Mouse (Mus musculus) small intestine, adult 2 months (tissue): Measurements from ENCODE around the gene Zfp426. TPM values are rescaled to one million over a fixed set of nuclear protein-coding genes. Genes with fewer than 3 reads are reported as not detected.

Source experiments
- H3K27ac ChIP-seq: fragments of 200-500 bp; 2 replicates; pipeline ENCODE4 v1.5.1; 2012; ENCODE audit warnings: low read depth, low read length, control low read depth, inconsistent platforms; ENCODE audit not compliant: insufficient read depth
- H3K27me3 ChIP-seq: fragments of 200-500 bp; 2 replicates; pipeline ENCODE4 v1.6.1; 2012; ENCODE audit warnings: mild to moderate bottlenecking, moderate library complexity, low read length, inconsistent platforms; ENCODE audit not compliant: control insufficient read depth, insufficient read depth
- H3K36me3 ChIP-seq: fragments of 200-500 bp; 2 replicates; pipeline ENCODE4 v1.6.1; 2012; ENCODE audit warnings: mild to moderate bottlenecking, low read length, control low read depth, inconsistent platforms; ENCODE audit not compliant: control insufficient read depth, insufficient read depth
- H3K4me1 ChIP-seq: fragments of 200-500 bp; 2 replicates; pipeline ENCODE4 v1.6.1; 2012; ENCODE audit warnings: low read length, inconsistent platforms, mixed read lengths; ENCODE audit not compliant: control insufficient read depth, insufficient read depth, insufficient read length
- H3K4me3 ChIP-seq: fragments of 200-500 bp; 2 replicates; pipeline ENCODE4 v1.5.1; 2012; ENCODE audit warnings: low read depth, mild to moderate bottlenecking, control low read depth, inconsistent platforms, low read length, moderate library complexity
- CTCF ChIP-seq: fragments of 200-500 bp; IDR thresholded peaks from 2 replicates; pipeline ENCODE4 v1.5.1; 2012; ENCODE audit warnings: low read depth, mild to moderate bottlenecking, control low read depth, inconsistent platforms, low read length, moderate library complexity, mixed read lengths; ENCODE audit not compliant: insufficient replicate concordance, insufficient read length; ENCODE audit errors: extremely low read depth
- POLR2A ChIP-seq: fragments of 200-500 bp; IDR thresholded peaks from 2 replicates; pipeline ENCODE4 v1.6.1; 2012; ENCODE audit warnings: low read depth, mild to moderate bottlenecking, control low read depth, inconsistent platforms, low read length, moderate library complexity
- WGBS: fragments of 180-500 bp; shearing (Covaris S2); methylation state at CpG from one replicate; pipeline ENCODE4 v1.1.7; 2018; 5-methylcytosine and 5-hydroxymethylcytosine counted together
- polyA plus RNA-seq: library from polyadenylated mRNA; depleted of rRNA; stranded (reverse); fragments of >200 nt; gene quantifications from 2 replicates; pipeline ENCODE4 v1.2.3, GENCODE M21; 2012; rRNA removed

Zfp426 gene
- 1.2 and 2.3 TPM in 2 replicates for polyA plus RNA-seq

DNA sequence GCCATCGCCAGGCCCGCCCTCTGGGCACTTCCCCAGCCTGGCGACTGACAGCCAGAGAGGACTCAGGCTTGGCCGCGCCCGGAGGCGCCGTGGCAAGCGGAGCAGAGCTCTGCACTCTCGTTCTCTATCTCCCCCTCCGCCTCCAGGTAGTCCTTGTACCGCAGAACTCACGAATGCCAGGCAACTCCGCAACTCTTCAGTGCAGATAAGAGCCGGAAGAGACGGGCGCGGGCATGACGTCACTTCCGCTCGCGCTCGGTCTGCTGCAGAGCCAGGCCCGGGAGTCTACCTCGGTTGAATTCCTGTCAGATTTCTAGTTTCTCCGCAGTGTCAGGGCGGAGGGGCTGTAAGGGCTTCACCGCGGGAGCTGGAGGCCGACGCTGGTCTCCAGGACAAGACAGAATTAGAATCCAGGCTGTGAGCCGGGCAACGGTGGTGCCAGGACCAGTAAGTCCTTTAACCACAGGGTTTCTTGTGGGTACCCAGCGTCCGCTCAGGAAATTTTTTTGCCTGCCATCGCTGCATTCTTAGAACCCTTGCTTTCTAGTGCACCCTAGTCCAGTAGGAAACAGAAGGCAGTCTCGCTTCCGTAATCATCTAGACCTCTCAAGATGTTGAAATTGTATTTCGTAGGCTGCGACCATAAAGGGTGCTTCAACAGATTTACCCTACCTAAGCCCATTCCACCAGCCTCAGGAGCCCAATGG is at the start of gene Zfp426:
TSS of gene Zfp426 (minus strand) at position 220 of the 707 bp plus-strand sequence.
- Histone ChIP-seq H3K4me3 (peak within 1 kb of the TSS; percentile 96), H3K4me1 (peaks cover 3% of the 10 kb centered on the region; the same call in 1 of the 2 replicates), H3K27me3 (no peaks in the 10 kb centered on the region), H3K36me3 (peaks cover 8% of the 10 kb centered on the region), H3K27ac (peak within 1 kb of the TSS; percentile 97)
- under 1% methylated on average over 40 of the region's 40 CpGs for WGBS
- TF ChIP-seq POLR2A (peak; percentile 65), CTCF (no peak)

DNA sequence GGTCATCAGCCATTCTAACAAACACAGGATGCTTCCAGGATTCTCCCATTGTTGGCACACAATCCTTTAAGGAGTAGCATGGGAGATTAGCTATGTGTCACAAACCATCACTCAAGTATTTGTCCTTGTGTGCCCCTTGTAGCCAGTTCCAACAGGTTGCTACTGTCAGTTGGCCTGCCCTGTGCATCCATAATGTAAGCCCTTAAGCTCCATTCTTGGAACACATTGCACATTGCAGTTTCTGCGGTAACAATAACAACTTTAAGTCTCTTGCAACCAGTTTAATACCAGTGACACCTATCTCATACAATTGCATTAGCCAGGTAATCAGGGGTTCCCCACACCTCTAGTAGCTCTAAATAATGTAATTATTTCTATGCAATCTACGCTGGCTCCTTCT is 44.1 kb upstream of the Zfp426 start:
- no peak overlapping the region for H3K27ac ChIP-seq
- no peaks in the 10 kb centered on the region for H3K4me1 ChIP-seq
- no peaks in the 10 kb centered on the region for H3K27me3 ChIP-seq
- TF ChIP-seq CTCF: no peak
- no peak for TF ChIP-seq POLR2A
- no peak overlapping the region for H3K4me3 ChIP-seq
- 85% methylated on average over 2 of the region's 2 CpGs for WGBS
- H3K36me3 ChIP-seq: no peaks in the 10 kb centered on the region

DNA sequence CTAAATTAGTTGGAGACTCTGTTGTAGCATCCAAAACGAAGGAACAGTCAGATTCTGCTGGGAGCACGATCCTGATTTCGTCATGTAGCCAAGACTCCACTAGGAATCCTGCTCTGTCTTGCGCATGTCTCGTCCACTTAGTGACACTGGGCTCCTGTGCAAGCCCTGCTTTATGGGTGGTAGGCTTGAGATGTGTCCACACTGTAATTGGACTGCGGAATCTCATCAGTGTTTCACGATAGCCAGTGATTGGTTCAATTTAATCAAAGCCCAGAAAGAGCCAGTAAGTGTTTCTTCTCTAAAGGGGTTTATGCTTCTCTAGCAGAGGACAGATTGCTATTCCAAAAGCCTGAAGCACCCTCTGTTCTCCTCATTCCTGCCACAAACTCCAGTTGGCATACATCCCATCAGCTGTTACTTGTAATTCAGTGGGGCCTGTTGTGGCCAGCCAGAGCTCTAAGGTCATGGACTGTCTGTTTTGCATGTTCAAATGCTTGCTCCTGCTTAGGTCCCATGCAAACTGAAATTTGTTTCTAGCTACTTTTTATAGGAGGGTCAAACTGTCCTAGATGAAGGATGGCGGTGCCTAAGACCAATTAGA is 41.9 kb upstream of the Zfp426 start:
- no peaks in the 10 kb centered on the region for H3K4me1 ChIP-seq
- H3K4me3 ChIP-seq: no peak overlapping the region
- H3K36me3 ChIP-seq: no peaks in the 10 kb centered on the region
- no peaks in the 10 kb centered on the region; the same call in 1 of the 2 replicates for H3K27me3 ChIP-seq
- 78% methylated on average over 8 of the region's 8 CpGs for WGBS
- no peak overlapping the region for H3K27ac ChIP-seq
- TF ChIP-seq CTCF: no peak

GRCm38 (mm10) chr9:20521306-20521957 is 28.9 kb upstream of the Zfp426 start, which contains the start of gene Zfp266:
Zfp266 (minus strand) TSS chr9:20521417.
- peak; percentile 54 for TF ChIP-seq POLR2A
- no peak for TF ChIP-seq CTCF
- WGBS: under 1% methylated on average over 46 of the region's 46 CpGs
- H3K36me3 ChIP-seq: no peaks in the 10 kb centered on the region
- peak within 1 kb of the TSS; percentile 83 for H3K27ac ChIP-seq
- no peaks in the 10 kb centered on the region for H3K27me3 ChIP-seq
- peaks cover 4% of the 10 kb centered on the region; the same call in 1 of the 2 replicates for H3K4me1 ChIP-seq
- H3K4me3 ChIP-seq: peak within 1 kb of the TSS; percentile 92

- peaks cover 4% of the 10 kb centered on the region; the same call in 1 of the 2 replicates for H3K4me1 ChIP-seq
- H3K27ac ChIP-seq: peak overlapping the region; percentile 83
- H3K4me3 ChIP-seq: peak overlapping the region; percentile 92
- TF ChIP-seq POLR2A (no peak), CTCF (no peak)
- 1% methylated on average over 17 of the region's 17 CpGs for WGBS
- H3K27me3 ChIP-seq: no peaks in the 10 kb centered on the region
- peaks cover 3% of the 10 kb centered on the region; the same call in 1 of the 2 replicates for H3K36me3 ChIP-seq
These were observed 28.1 kb upstream of the Zfp426 start for GRCm38 (mm10) chr9:20520531-20521210.

- peaks cover 4% of the 10 kb centered on the region; the same call in 1 of the 2 replicates for H3K36me3 ChIP-seq
- TF ChIP-seq CTCF (no peak), POLR2A (no peak)
- H3K4me3 ChIP-seq: peak overlapping the region; percentile 16; the same call in 1 of the 2 replicates
- H3K27ac ChIP-seq: no peak overlapping the region
- WGBS: 62% methylated on average over 4 of the region's 4 CpGs
- H3K27me3 ChIP-seq: no peaks in the 10 kb centered on the region
- H3K4me1 ChIP-seq: peaks cover 4% of the 10 kb centered on the region; the same call in 1 of the 2 replicates
These were observed 27.4 kb upstream of the Zfp426 start for GRCm38 (mm10) chr9:20519949-20520348.
